21 mouse cellular contexts compared by ENCODE assay signal in the genomic region with DNA sequence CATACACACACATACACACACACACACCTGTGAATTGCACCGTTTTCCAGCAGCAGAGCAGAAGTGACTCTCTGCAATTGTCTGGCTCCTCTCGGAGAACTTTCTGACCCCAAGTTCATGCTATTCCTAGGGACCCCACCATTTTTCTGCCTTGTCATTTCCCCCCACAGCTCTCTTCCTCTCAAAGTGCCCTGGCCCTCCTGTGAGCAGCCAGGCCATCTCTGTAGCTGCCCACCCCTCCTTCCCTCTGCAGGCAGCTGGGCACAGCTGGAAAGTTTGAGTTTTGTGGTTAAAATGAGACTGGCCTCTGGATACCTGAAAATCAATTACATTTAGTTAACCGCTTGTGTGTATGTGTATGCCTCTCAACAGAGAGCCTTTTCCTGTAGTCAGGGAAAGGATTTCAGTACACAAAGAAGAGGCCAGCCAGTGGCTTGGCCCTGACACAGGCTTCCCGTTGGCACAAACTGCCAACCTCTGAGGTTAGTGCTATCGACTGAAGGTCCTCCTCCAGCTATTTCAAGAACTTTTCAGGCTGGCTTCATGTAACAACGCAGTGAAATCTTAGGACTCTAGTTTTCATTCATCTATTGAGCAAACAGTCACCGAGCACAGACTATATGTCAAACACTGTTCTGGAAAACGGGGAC.
DNase-seq lines count a peak whose midpoint lies in the region; ATAC-seq and TF ChIP-seq lines count a peak whose summit lies in the region.
"Had no signal": no experiment of that assay in that cellular context is flagged by ENCODE, and none has a peak within 500 bp of the region (broad histone marks: within the 10 kb centered on the region; RNA-seq: fewer than 3 reads in every experiment).

No protein-coding gene starts in this region.

- H3K9ac ChIP-seq in midbrain, embryonic 11.5 days (ENCODE audit: low read length) = no peak overlapping the region
- no peak overlapping the region for H3K9ac ChIP-seq in midbrain, postnatal 0 days (replicated peaks; ENCODE audit: low read length, poor library complexity, severe bottlenecking)
- H3K9ac ChIP-seq: neural tube, embryonic 12.5 days had no signal

- DNase-seq in adrenal gland, adult 2 months = peak; percentile 42
- DNase-seq in adrenal gland, adult 18-20 months (ENCODE audit: low spot score in 2 of 2) = no peak
- DNase-seq in gastrocnemius, postnatal 25 days = peak; percentile 28
- no peak for DNase-seq in gastrocnemius, postnatal 10 days
- DNase-seq in midbrain, embryonic 11.5 days (ENCODE audit: low spot score, missing footprints) = peak; percentile 82
- no peak for DNase-seq in midbrain, postnatal 0 days (ENCODE audit: low spot score)
- DNase-seq in kidney, adult 9 months = no peak
- DNase-seq in urinary bladder, postnatal 10 days (ENCODE audit: low spot score) = no peak
- DNase-seq: cerebellum, adult 11 months; cerebellum, postnatal 10 days; embryo, embryonic 11 days; gastrocnemius, postnatal 14 days; kidney, adult 18-20 months; kidney, postnatal 14 days; left cerebral cortex, postnatal 4 days; thymus, postnatal 14 days had no signal

- TF ChIP-seq CTCF in midbrain, postnatal 0 days (IDR thresholded peaks at IDR 0.05) = no peak

- no peak overlapping the region for H3K4me3 ChIP-seq in midbrain, embryonic 11.5 days (ENCODE audit: low read depth, low read length)
- no peak overlapping the region for H3K4me3 ChIP-seq in midbrain, postnatal 0 days (ENCODE audit: low read depth, low read length)
- H3K4me3 ChIP-seq: heart, embryonic 10.5 days; neural tube, embryonic 12.5 days had no signal

- 86% methylated on average over 8 of the region's 8 CpGs for WGBS in midbrain, embryonic 11.5 days
- 82% methylated on average over 8 of the region's 8 CpGs for WGBS in midbrain, postnatal 0 days

- H3K9me3 ChIP-seq in midbrain, embryonic 11.5 days (ENCODE audit: control insufficient read depth, low read length) = no peaks in the 10 kb centered on the region
- H3K9me3 ChIP-seq in midbrain, postnatal 0 days (ENCODE audit: low read length) = no peaks in the 10 kb centered on the region
- H3K9me3 ChIP-seq: heart, embryonic 10.5 days; neural tube, embryonic 12.5 days had no signal

- no peaks in the 10 kb centered on the region for H3K36me3 ChIP-seq in midbrain, embryonic 11.5 days (ENCODE audit: control insufficient read depth, insufficient read depth, low read length)
- H3K36me3 ChIP-seq in midbrain, postnatal 0 days (ENCODE audit: insufficient read depth, low read length) = no peaks in the 10 kb centered on the region
- H3K36me3 ChIP-seq: neural tube, embryonic 12.5 days had no signal

- H3K27ac ChIP-seq in midbrain, embryonic 11.5 days (ENCODE audit: low read depth, low read length) = no peak overlapping the region
- no peak overlapping the region for H3K27ac ChIP-seq in midbrain, postnatal 0 days (ENCODE audit: low read depth, low read length)
- H3K27ac ChIP-seq: heart, embryonic 10.5 days; neural tube, embryonic 12.5 days had no signal

- ATAC-seq in midbrain, embryonic 11.5 days (ENCODE audit: low FRiP score) = no peak
- no peak for ATAC-seq in midbrain, postnatal 0 days (ENCODE audit: low FRiP score)
- ATAC-seq: activated CD4-positive, CD25-positive, alpha-beta regulatory T cell, adult 4 months; CD4-positive, CD25-positive, alpha-beta regulatory T cell, adult 4 months had no signal

- H3K4me1 ChIP-seq in midbrain, embryonic 11.5 days (ENCODE audit: control insufficient read depth, insufficient read depth, low read length) = peaks cover 12% of the 10 kb centered on the region
- no peaks in the 10 kb centered on the region for H3K4me1 ChIP-seq in midbrain, postnatal 0 days (ENCODE audit: insufficient read depth, low read length)

- H3K27me3 ChIP-seq in midbrain, embryonic 11.5 days (ENCODE audit: control insufficient read depth, insufficient read depth, low read length) = no peaks in the 10 kb centered on the region
- H3K27me3 ChIP-seq in midbrain, postnatal 0 days (ENCODE audit: insufficient read depth, low read length) = no peaks in the 10 kb centered on the region
- H3K27me3 ChIP-seq: neural tube, embryonic 12.5 days had no signal

- H3K4me2 ChIP-seq in midbrain, embryonic 11.5 days = no peak overlapping the region
- no peak overlapping the region for H3K4me2 ChIP-seq in midbrain, postnatal 0 days (ENCODE audit: low read depth, low read length, poor library complexity, severe bottlenecking)
- H3K4me2 ChIP-seq: liver, embryonic 11.5 days; neural tube, embryonic 12.5 days had no signal

Comparison
In these comparisons a context has a peak if more than half of its experiments do, and no peak if none do; other contexts are left out.
1. DNase-seq: peak in adrenal gland, adult 2 months (single experiment), gastrocnemius, postnatal 25 days (single experiment) and midbrain, embryonic 11.5 days (single experiment); none in adrenal gland, adult 18-20 months (0 of 2), gastrocnemius, postnatal 10 days (single experiment), midbrain, postnatal 0 days (single experiment), kidney, adult 9 months (single experiment) and urinary bladder, postnatal 10 days (single experiment).